Mouse (Mus musculus) liver, adult 2 months (tissue): ENCODE measurements around the gene Adap2.

Experiments used
- CTCF ChIP-seq: fragments of 200-500 bp; IDR thresholded peaks from 2 replicates; pipeline ENCODE4 v1.5.1; 2011; ENCODE audit warnings: low read depth, low read length, control low read depth
- POLR2A ChIP-seq: fragments of 200-500 bp; IDR thresholded peaks from 2 replicates; pipeline ENCODE4 v1.6.1; 2011; ENCODE audit warnings: low read length, control low read depth; ENCODE audit not compliant: insufficient read depth; ENCODE audit errors: extremely low read depth

- TF ChIP-seq CTCF: no peak
- no peak for TF ChIP-seq POLR2A
Observed at GRCm38 (mm10) chr11:80202296-80202695, 48.4 kb downstream of the Adap2 start.
